In genomic region chrX:163958467-163958875, GRCm38 (mm10) we compare ENCODE assay signal across 8 mouse cellular contexts. TPM values are rescaled to one million over a fixed set of nuclear protein-coding genes. Genes with fewer than 3 reads are reported as not detected.
DNase-seq lines count a peak whose midpoint lies in the region; ATAC-seq and TF ChIP-seq lines count a peak whose summit lies in the region.

Zrsr2 (minus strand) TSS chrX:163958661.

- peaks cover 4% of the 10 kb centered on the region for H3K4me1 ChIP-seq in hindbrain, embryonic 12.5 days

- peaks cover 9% of the 10 kb centered on the region for H3K27me3 ChIP-seq in Patski
- H3K27me3 ChIP-seq in hindbrain, embryonic 12.5 days, result peaks cover 7% of the 10 kb centered on the region

- H3K9me3 ChIP-seq in hindbrain, embryonic 12.5 days (replicated peaks), result no peaks in the 10 kb centered on the region

- in situ Hi-C loops in Patski (cut with MboI; ENCODE audit: low pct_unique_long_range_greater_than_20kb), result loop anchor here (10.0 kb wide), 1 partner anchor 116 kb away; the partner anchor contains the start of gene Siah1b

- no peak for TF ChIP-seq CTCF in Patski (IDR thresholded peaks at IDR 0.05)

- H3K9ac ChIP-seq in hindbrain, embryonic 12.5 days, result peak within 1 kb of the TSS; percentile 76

- POLR2A ChIA-PET in Patski (lab: Charles Lee), result interaction anchor here (0.6 kb wide), 2 partner anchors 18 to 57 kb away, joined by 3 to 6 read pairs; no protein-coding TSS in a partner anchor

- CTCF ChIA-PET in Patski (lab: Charles Lee), result interaction anchor here (1.3 kb wide), 1 partner anchor 108 kb away, joined by 3 read pairs; no protein-coding TSS in a partner anchor

- H3K27ac ChIP-seq in hindbrain, embryonic 12.5 days, result peak within 1 kb of the TSS; percentile 96

- peak; percentile 95 for ATAC-seq in Patski
- ATAC-seq in hindbrain, embryonic 12.5 days (ENCODE audit: low FRiP score), result peak; percentile 98

- DNase-seq in Patski (ENCODE audit: low read depth, low spot score), result peak; percentile 37
- DNase-seq in cerebellum, postnatal 10 days, result peak; percentile 87
- peak; percentile 71 to 78 for DNase-seq in frontal cortex, postnatal 10 days (ENCODE audit: low spot score in 2 of 2)
- peak; percentile 71 to 80 for DNase-seq in layer of hippocampus, postnatal 36 days
- peak; percentile 90 for DNase-seq in lung, postnatal 36 days
- peak; percentile 93 for DNase-seq in retina, postnatal 1 day
- DNase-seq in urinary bladder, adult 18-20 months (ENCODE audit: low spot score in 2 of 2), result peak; percentile 70 to 72

- WGBS in hindbrain, embryonic 12.5 days, result 26% methylated on average over 29 of the region's 29 CpGs

- peak within 1 kb of the TSS; percentile 58 for H3K4me2 ChIP-seq in hindbrain, embryonic 12.5 days (replicated peaks)

- H3K4me3 ChIP-seq in hindbrain, embryonic 12.5 days, result peak within 1 kb of the TSS; percentile 60

- peaks cover 15% of the 10 kb centered on the region for H3K36me3 ChIP-seq in hindbrain, embryonic 12.5 days

RNA-seq across cellular contexts. Expression of gene Zrsr2, which starts in this region (rescaled TPM):
- 42.8 TPM for polyA plus RNA-seq in Patski (2021)
- polyA plus RNA-seq in hindbrain, embryonic 12.5 days (2016; fragmentation: Nextera tagmentation; extraction: Ambion mirVana), result 72.2 and 72.6 TPM in 2 replicates
- 10 to 100 TPM; 46.1 to 50.0 TPM for total RNA-seq in layer of hippocampus, postnatal 36 days (2021)

Comparison
In these comparisons a context has a peak if more than half of its experiments do, and no peak if none do; other contexts are left out.
1. Peak in every context shown above with its lines: DNase-seq, ATAC-seq, H3K4me3 ChIP-seq and H3K27ac ChIP-seq.
2. DNase-seq: peak in every context shown above with its lines; median percentile 93 in retina, postnatal 1 day; 90 in lung, postnatal 36 days; 87 in cerebellum, postnatal 10 days; 76 in layer of hippocampus, postnatal 36 days; 74 in frontal cortex, postnatal 10 days; 71 in urinary bladder, adult 18-20 months; 37 in Patski.